ENCODE assay signal across 8 mouse cellular contexts in the genomic region with DNA sequence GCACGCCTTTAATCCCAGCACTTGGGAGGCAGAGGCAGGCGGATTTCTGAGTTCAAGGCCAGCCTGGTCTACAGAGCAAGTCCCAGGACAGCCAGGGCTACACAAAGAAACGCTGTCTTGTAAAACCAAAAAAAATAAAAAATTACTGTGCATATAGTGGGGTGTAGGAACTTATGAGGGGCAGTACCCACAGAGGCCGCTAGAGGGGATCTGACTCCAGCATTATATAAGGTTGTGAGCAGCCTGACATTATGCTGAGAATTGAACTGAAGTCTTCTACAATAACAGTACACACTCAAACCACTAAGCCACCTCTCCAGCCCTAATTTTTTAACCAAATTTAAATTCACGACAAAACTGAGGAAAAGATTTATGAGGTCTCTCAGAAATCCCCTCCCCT. TPM values are rescaled to one million over a fixed set of nuclear protein-coding genes. Genes with fewer than 3 reads are reported as not detected.
DNase-seq lines count a peak whose midpoint lies in the region; ATAC-seq and TF ChIP-seq lines count a peak whose summit lies in the region.

No protein-coding gene starts in this region.

- H3K4me2 ChIP-seq in intestine, embryonic 16.5 days (ENCODE audit: low read depth, low read length) = no peak overlapping the region

- DNase-seq in ovary, postnatal 36 days (ENCODE audit: low spot score) = peak; percentile 59
- DNase-seq in ovary, adult 18-20 months (ENCODE audit: low spot score) = no peak
- peak; percentile 41 to 49 for DNase-seq in gastrocnemius, adult 8-10 months (ENCODE audit: low spot score in 2 of 2)
- DNase-seq in left cerebral cortex, postnatal 25 days (ENCODE audit: low spot score in 2 of 2) = peak; percentile 64 to 69
- DNase-seq in mesoderm, embryonic 11.5 days (ENCODE audit: low read depth, low spot score) = peak; percentile 74

- intact Hi-C loops in left cerebral cortex, postnatal 25 days (cut with DNase I) = loop anchor here (5.0 kb wide), 1 partner anchor 102 kb away; the partner anchor contains the start of gene Slc40a1

- no peaks in the 10 kb centered on the region for H3K27me3 ChIP-seq in intestine, embryonic 16.5 days (replicated peaks; ENCODE audit: control insufficient read depth, insufficient read depth, low read length)
- H3K27me3 ChIP-seq in small intestine, adult 2 months (ENCODE audit: control insufficient read depth, insufficient read depth, low read length) = no peaks in the 10 kb centered on the region

- peak; percentile 93 for ATAC-seq in common myeloid progenitor, adult 5-6 weeks (replicated peaks; ENCODE audit: low read depth, poor library complexity, severe bottlenecking)
- ATAC-seq in intestine, embryonic 16.5 days = peak; percentile 72

- H3K36me3 ChIP-seq in intestine, embryonic 16.5 days (ENCODE audit: control insufficient read depth, insufficient read depth, low read length) = peaks cover 2% of the 10 kb centered on the region; the same call in 1 of the 2 replicates
- H3K36me3 ChIP-seq in small intestine, adult 2 months (ENCODE audit: control insufficient read depth, insufficient read depth, low read length) = peaks cover 21% of the 10 kb centered on the region

- no peaks in the 10 kb centered on the region for H3K4me1 ChIP-seq in intestine, embryonic 16.5 days (ENCODE audit: control insufficient read depth, insufficient read depth, low read length)
- no peaks in the 10 kb centered on the region for H3K4me1 ChIP-seq in small intestine, adult 2 months (ENCODE audit: control insufficient read depth, insufficient read depth, insufficient read length, low read length)

- TF ChIP-seq POLR2A in small intestine, adult 2 months (IDR thresholded peaks at IDR 0.05; ENCODE audit: low read depth, low read length) = no peak

- no peak overlapping the region for H3K27ac ChIP-seq in intestine, embryonic 16.5 days (ENCODE audit: low read length)
- no peak overlapping the region for H3K27ac ChIP-seq in small intestine, adult 2 months (ENCODE audit: insufficient read depth, low read depth, low read length)

- 48% methylated on average over 5 of the region's 5 CpGs for WGBS in intestine, embryonic 16.5 days
- WGBS in small intestine, adult 2 months = 40% methylated on average over 5 of the region's 5 CpGs

- no peak overlapping the region for H3K9ac ChIP-seq in intestine, embryonic 16.5 days (ENCODE audit: low read depth, low read length)

- no peaks in the 10 kb centered on the region for H3K9me3 ChIP-seq in intestine, embryonic 16.5 days (ENCODE audit: control insufficient read depth, low read length)

- H3K4me3 ChIP-seq in intestine, embryonic 16.5 days (ENCODE audit: low read length) = no peak overlapping the region
- H3K4me3 ChIP-seq in small intestine, adult 2 months (ENCODE audit: low read depth, low read length) = no peak overlapping the region

- peak; percentile 22; the same call in 1 of the 2 replicates for TF ChIP-seq CTCF in small intestine, adult 2 months (IDR thresholded peaks at IDR 0.05; ENCODE audit: extremely low read depth, insufficient read length, insufficient replicate concordance, low read depth, low read length)

RNA-seq across cellular contexts. Expression of gene Wdr75, which starts 30.2 kb away (rescaled TPM):
- total RNA-seq in common myeloid progenitor, adult 5-6 weeks (2017) = 112 and 114 TPM in 2 replicates
- 10 to 100 TPM; 11.2 to 18.9 (median 17.2) TPM for total RNA-seq in gastrocnemius, adult 8-10 months (2022)
- 45.4 and 51.3 TPM in 2 replicates for polyA plus RNA-seq in intestine, embryonic 16.5 days (2015; fragmentation: Nextera tagmentation; extraction: Ambion mirVana)
- 10 to 100 TPM; 39.4 to 39.5 TPM for total RNA-seq in left cerebral cortex, postnatal 25 days (2021)
- polyA plus RNA-seq in small intestine, adult 2 months (2012; rRNA removed) = 6.8 and 12.3 TPM in 2 replicates
